Mouse (Mus musculus) liver, embryonic 14.5 days (tissue): ENCODE measurements around the gene Ncf2.

Experiments used
- CTCF ChIP-seq: IDR thresholded peaks from 2 replicates; pipeline ENCODE4 v1.5.1; 2016; ENCODE audit warnings: antibody characterized with exemption, low read depth, control low read depth
- EP300 ChIP-seq: IDR thresholded peaks from 2 replicates; pipeline ENCODE4 v1.6.1; 2016; ENCODE audit warnings: antibody characterized with exemption, low read depth

DNA sequence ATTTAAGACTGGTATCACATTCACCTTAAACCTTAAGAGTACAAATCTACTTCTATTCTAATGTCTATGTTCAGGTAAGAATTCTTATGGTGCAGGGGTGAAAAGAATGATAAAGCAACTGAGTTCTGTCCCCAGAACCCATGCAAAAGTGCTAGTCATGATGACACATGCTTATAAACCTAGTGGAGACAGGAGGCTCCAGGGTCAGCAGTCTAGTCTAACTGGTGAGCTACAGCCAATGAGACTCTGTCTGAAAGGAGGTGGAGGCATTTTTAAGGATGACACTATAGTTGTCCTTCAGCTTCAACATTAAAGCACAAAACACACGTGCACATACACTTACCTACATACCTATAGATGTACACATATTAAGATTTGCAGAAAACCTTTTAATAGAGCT, 44.6 kb downstream of the Ncf2 start:
- TF ChIP-seq EP300 (no peak), CTCF (no peak)
